Mouse (Mus musculus) liver, embryonic 14.5 days (tissue): ENCODE results near the gene Fbxw21. TPM values are rescaled to one million over a fixed set of nuclear protein-coding genes. Genes with fewer than 3 reads are reported as not detected.
"Not testable (repeated sequence)": the region's sequence is repeated elsewhere in the genome, so short reads cannot be mapped to it uniquely, and the experiment has no call there.

ENCODE experiments used
- ATAC-seq: fragments of 200-750 bp; cut with Nextera tagmentation; 2 replicates; pipeline ENCODE4 v1.8.0; 2017; ENCODE audit warnings: moderate number of reproducible peaks, mild to moderate bottlenecking, moderate library complexity; ENCODE audit not compliant: insufficient read depth
- DNase-seq, 3 experiments: peaks; one replicate each; pipeline ENCODE4 v3.0.0-alpha.2; 2012 to 2013; ENCODE audit warnings: low read depth in 3 of 3, low spot score in 3 of 3
- H3K27ac ChIP-seq: fragments of 300-500 bp; sonication (generic); 2 replicates; pipeline ENCODE4 v1.5.1; 2014; ENCODE audit warnings: moderate library complexity, mild to moderate bottlenecking, control low read depth, inconsistent platforms
- H3K27me3 ChIP-seq: fragments of 300-500 bp; sonication (generic); 2 replicates; pipeline ENCODE4 v1.6.1; 2014; ENCODE audit warnings: mild to moderate bottlenecking, low read length, moderate library complexity; ENCODE audit not compliant: control insufficient read depth, insufficient read depth
- H3K36me3 ChIP-seq: fragments of 300-500 bp; sonication (generic); replicated peaks from 2 replicates; pipeline ENCODE4 v1.6.1; 2014; ENCODE audit warnings: low read depth; ENCODE audit not compliant: control insufficient read depth, insufficient read depth
- H3K4me1 ChIP-seq, 2 experiments: fragments of 200-500 bp in 1 of 2; fragments of 300-500 bp in 1 of 2; sonication (generic) in 1 of 2; replicated peaks; 2 replicates each; pipeline ENCODE4 v1.6.1; 2012 to 2014; ENCODE audit warnings: antibody characterized with exemption in 1 of 2, inconsistent platforms in 1 of 2, low read length in 1 of 2; ENCODE audit not compliant: control insufficient read depth in 2 of 2, insufficient read depth in 2 of 2
- H3K4me2 ChIP-seq: fragments of 300-500 bp; sonication (generic); 2 replicates; pipeline ENCODE4 v1.6.1; 2014; ENCODE audit warnings: low read depth, mild to moderate bottlenecking, control low read depth, moderate library complexity
- H3K4me3 ChIP-seq, 2 experiments: fragments of 200-500 bp in 1 of 2; fragments of 300-500 bp in 1 of 2; sonication (generic) in 1 of 2; 2 replicates each; pipeline ENCODE4 v1.5.1; 2012 to 2014; ENCODE audit warnings: low read depth in 2 of 2, low read length in 2 of 2, mild to moderate bottlenecking in 2 of 2, control low read depth in 1 of 2, inconsistent platforms in 1 of 2, moderate library complexity in 1 of 2; ENCODE audit not compliant: insufficient read depth in 1 of 2
- H3K9ac ChIP-seq: fragments of 300-500 bp; sonication (generic); replicated peaks from 2 replicates; pipeline ENCODE4 v1.6.1; 2014; ENCODE audit warnings: mild to moderate bottlenecking, control low read depth, moderate library complexity
- H3K9me3 ChIP-seq: fragments of 300-500 bp; sonication (generic); 2 replicates; pipeline ENCODE4 v1.6.1; 2016; ENCODE audit warnings: low read length, mixed read lengths; ENCODE audit not compliant: control insufficient read depth
- CTCF ChIP-seq: IDR thresholded peaks from 2 replicates; pipeline ENCODE4 v1.5.1; 2016; ENCODE audit warnings: antibody characterized with exemption, low read depth, control low read depth
- EP300 ChIP-seq: IDR thresholded peaks from 2 replicates; pipeline ENCODE4 v1.6.1; 2016; ENCODE audit warnings: antibody characterized with exemption, low read depth
- WGBS: fragments of 180-500 bp; shearing (Covaris S2); extraction: QIAGEN DNeasy Blood & Tissue Kit; methylation state at CpG from one replicate; pipeline ENCODE4 v1.1.7; 2014; ENCODE audit not compliant: insufficient replicate concordance; 5-methylcytosine and 5-hydroxymethylcytosine counted together
- polyA plus RNA-seq, 2 experiments: library from polyadenylated mRNA; depleted of rRNA in 1 of 2; stranded (reverse) in 1 of 2; unstranded in 1 of 2; fragments of >200 nt; fragmentation: Nextera tagmentation in 1 of 2; extraction: Ambion mirVana in 1 of 2; gene quantifications; 2 replicates each; pipeline versions ENCODE4 v1.2.1 to v1.2.3; 2012 to 2014

Fbxw21 gene
- polyA plus RNA-seq (2012; rRNA removed) = not detected in 2 replicates
- polyA plus RNA-seq (2014; fragmentation: Nextera tagmentation; extraction: Ambion mirVana) = not detected in 2 replicates

DNA sequence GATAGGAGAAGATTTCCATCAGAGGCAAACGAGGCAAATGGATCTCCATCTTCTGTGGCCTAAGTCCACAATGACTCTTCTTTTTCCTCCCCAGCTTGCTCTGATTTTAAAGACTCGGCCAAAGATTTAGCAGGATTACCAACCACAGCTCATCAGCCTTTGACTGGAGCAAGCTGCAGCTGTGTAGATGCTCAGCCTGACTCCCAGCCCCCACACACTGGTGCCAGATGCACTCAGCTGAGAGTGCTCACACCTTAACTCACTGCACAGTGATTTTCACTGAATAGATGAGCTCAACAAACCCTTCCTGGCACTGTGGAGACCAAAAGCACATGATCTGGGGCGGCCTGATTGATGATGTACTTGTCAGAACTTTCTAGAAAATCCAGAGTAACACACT is at the start of gene Fbxw21:
TSS of gene Fbxw21 (minus strand) at position 101 of the 400 bp plus-strand sequence.
- no peak within 1 kb of the TSS for H3K4me3 ChIP-seq
- H3K4me1 ChIP-seq = no peaks in the 10 kb centered on the region
- H3K27ac ChIP-seq = no peak within 1 kb of the TSS
- H3K9me3 ChIP-seq = no peaks in the 10 kb centered on the region
- no peak within 1 kb of the TSS for H3K9ac ChIP-seq
- no peak for ATAC-seq
- no peak for DNase-seq
- 48% methylated on average over 3 of the region's 3 CpGs for WGBS
- no peak for TF ChIP-seq EP300
- TF ChIP-seq CTCF = no peak
- no peak within 1 kb of the TSS for H3K4me2 ChIP-seq
- no peaks in the 10 kb centered on the region for H3K27me3 ChIP-seq
- H3K36me3 ChIP-seq = no peaks in the 10 kb centered on the region

DNA sequence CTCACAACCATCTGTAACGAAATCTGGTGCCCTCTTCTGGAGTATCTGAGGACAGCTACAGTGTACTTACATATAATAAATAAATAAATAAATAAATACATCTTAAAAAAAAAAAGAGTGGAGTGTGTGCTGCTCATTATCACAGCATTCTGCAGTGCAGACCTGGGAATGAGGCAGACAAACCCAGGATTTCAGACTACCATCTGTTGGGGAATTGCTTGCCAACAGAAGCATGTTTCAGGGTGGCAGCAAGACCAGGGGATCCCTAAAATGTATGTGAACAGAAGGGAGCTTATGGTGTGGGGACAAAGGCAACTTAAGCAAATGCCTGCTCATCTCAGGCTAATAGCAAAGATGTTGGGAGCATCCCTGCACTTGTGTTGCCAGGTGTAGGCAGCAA is 39.5 kb upstream of the Fbxw21 start:
- not testable (repeated sequence) for H3K4me1 ChIP-seq, H3K27ac ChIP-seq, H3K9me3 ChIP-seq, H3K4me3 ChIP-seq, H3K27me3 ChIP-seq, DNase-seq, ATAC-seq, H3K9ac ChIP-seq, H3K4me2 ChIP-seq, H3K36me3 ChIP-seq
- WGBS = 35% methylated on average over 1 of the region's 1 CpGs

DNA sequence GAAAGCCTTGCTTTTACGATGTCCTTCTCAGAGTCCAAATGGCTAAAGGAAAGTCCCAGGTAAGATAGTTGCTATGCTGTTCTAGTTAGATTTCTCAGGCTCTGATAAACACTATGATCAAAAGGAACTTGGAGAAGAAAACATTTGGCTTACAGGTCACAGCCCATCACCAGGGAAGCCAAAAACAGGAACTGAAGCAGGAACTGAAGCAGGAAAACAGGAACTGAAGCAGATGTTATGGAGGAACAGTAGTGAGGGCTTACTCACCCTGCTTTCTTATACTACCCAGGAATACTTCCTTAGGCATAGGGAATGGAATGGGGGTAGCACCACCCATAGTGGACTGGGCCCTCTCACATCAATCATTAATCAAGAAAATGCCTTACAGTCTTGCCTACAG is 38.5 kb upstream of the Fbxw21 start:
- no peaks in the 10 kb centered on the region for H3K4me1 ChIP-seq
- ATAC-seq (no peak), DNase-seq (no peak)
- H3K9me3 ChIP-seq = no peaks in the 10 kb centered on the region
- H3K4me3 ChIP-seq = no peak overlapping the region
- TF ChIP-seq CTCF (no peak), EP300 (no peak)
- H3K27me3 ChIP-seq = no peaks in the 10 kb centered on the region
- 73% methylated on average over 1 of the region's 1 CpGs for WGBS
- no peak overlapping the region for H3K9ac ChIP-seq
- H3K4me2 ChIP-seq = no peak overlapping the region
- no peak overlapping the region for H3K27ac ChIP-seq
- no peaks in the 10 kb centered on the region for H3K36me3 ChIP-seq

DNA sequence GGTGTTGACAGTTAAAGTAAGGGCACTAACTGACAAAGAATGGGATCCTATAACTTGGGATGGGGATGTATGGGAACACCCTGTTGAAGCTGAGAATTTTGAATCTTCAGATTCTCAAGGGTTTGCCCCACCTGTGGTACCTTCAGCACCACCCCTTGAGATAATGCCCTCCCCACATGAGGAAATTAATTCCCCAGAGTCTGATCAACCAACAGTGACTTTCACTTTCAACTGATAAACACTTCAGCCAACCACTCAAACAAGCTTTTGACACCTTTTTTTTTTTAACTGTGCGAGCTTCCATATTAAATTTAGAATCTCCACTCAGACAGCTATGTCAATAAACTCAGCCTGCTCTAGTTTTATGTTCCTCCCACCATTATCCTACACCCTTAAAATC is 37.5 kb upstream of the Fbxw21 start:
- Histone ChIP-seq H3K4me1 (no peaks in the 10 kb centered on the region), H3K9ac (no peak overlapping the region), H3K9me3 (no peaks in the 10 kb centered on the region), H3K36me3 (no peaks in the 10 kb centered on the region), H3K27ac (no peak overlapping the region), H3K27me3 (no peaks in the 10 kb centered on the region), H3K4me3 (no peak overlapping the region), H3K4me2 (no peak overlapping the region)
- WGBS = 37% methylated on average over 1 of the region's 1 CpGs
- ATAC-seq = no peak
- no peak for TF ChIP-seq EP300
- no peak for TF ChIP-seq CTCF
- no peak for DNase-seq

DNA sequence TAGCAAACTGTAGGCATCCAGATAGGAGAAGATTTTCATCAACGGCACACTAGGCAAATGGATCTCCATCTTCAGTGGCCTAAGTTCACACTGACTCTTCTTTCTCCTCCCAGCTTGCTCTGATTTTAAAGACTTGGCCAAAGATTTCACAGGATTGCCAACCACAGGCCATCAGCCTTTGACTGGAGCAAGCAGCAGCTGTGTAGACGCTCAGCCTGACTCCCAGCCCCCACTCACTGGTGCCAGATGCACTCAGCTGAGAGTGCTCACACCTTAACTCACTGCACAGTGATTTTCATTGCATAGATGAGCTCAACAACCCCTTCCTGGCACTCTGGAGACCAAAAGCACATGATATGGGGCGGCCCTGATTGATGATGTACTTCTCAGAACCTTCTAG is 34.0 kb upstream of the Fbxw21 start, which contains the start of gene Fbxw13:
TSS of gene Fbxw13 (minus strand) at position 101 of the 400 bp plus-strand sequence.
- H3K4me1 ChIP-seq, H3K27ac ChIP-seq, DNase-seq, H3K9ac ChIP-seq, H3K9me3 ChIP-seq, H3K4me3 ChIP-seq, ATAC-seq, H3K4me2 ChIP-seq, H3K36me3 ChIP-seq, H3K27me3 ChIP-seq: not testable (repeated sequence)
- WGBS = 48% methylated on average over 3 of the region's 3 CpGs
